Mouse (Mus musculus): ENCODE measurements around the gene Tnrc6b. TPM values are rescaled to one million over a fixed set of nuclear protein-coding genes. Genes with fewer than 3 reads are reported as not detected.

The Tnrc6b gene
- polyA plus RNA-seq (2016; fragmentation: Nextera tagmentation; extraction: Ambion mirVana): 32.2 and 33.0 TPM in 2 replicates

DNA sequence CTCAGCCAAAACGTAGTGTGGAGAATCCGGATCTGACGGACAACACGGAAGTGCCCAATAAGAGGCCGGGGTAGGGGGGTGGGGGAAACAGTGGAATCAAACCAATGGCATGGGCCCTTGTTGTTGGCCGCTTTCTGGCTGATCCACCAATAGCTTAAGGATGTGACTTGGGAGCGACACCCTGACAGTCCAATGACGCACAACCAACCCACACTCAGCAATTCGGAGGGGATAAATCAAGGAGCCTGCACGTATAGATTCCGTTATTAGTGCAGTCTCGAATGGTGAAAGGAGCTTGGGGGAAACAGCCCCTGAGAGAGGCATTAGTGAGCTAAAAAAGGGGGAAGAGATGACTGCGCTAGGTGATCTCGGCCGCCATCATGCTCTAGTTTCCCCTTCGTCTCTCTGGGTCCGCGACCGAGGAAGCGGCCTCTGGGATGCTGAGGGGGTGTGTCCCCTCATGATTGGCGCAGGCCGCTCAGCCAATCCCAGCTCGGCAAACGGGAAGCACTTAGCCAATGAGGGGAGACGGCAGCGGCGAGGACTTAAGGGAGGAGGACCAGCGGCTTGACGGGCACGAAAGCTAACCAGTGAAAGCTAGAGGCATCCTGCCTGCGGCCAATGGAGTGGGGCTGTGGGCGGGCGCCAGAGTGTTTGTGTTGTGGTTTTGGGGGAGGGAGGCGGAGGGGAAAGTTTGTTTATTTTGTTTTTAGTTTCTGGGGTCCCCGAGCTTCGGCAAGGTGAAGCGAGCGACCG, at the start of gene Tnrc6b:
Gene Tnrc6b, plus strand, starts transcription at position 706 of the 756 bp plus-strand sequence.
- WGBS (ENCODE audit: insufficient replicate concordance): under 1% methylated on average over 39 of the region's 39 CpGs
- ATAC-seq: peak; percentile 97
- H3K9me3 ChIP-seq (replicated peaks): no peaks in the 10 kb centered on the region
- H3K9ac ChIP-seq: peak within 1 kb of the TSS; percentile 93
- H3K36me3 ChIP-seq: no peaks in the 10 kb centered on the region
- peak within 1 kb of the TSS; percentile 85 for H3K27ac ChIP-seq
- H3K4me2 ChIP-seq: peak within 1 kb of the TSS; percentile 91
- H3K27me3 ChIP-seq (replicated peaks): no peaks in the 10 kb centered on the region; the same call in 1 of the 2 replicates
- peaks cover 35% of the 10 kb centered on the region for H3K4me1 ChIP-seq
- peak within 1 kb of the TSS; percentile 100 for H3K4me3 ChIP-seq

DNA sequence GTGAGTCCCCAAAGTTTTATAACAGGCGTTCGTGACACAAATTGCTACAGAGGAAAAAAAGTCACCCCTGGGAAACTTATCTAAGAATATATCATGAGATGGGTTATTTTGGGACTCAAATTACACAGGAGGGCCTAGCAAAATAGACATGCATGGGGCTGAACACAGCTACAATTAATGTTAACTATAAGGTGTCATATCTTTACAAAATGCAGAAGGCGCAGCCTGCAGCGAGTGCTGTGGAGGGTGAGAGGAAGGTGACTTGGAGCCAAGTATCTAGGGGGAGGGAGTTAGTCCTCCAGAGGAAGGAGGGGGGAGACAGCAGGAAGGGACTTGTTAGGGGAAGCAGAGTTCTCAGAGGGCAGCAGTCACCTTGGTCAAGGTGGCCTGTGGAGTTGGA, 46.7 kb upstream of the Tnrc6b start:
- no peak overlapping the region for H3K9ac ChIP-seq
- ATAC-seq: no peak
- no peak overlapping the region for H3K27ac ChIP-seq
- H3K4me1 ChIP-seq: peaks cover 6% of the 10 kb centered on the region
- 62% methylated on average over 4 of the region's 4 CpGs for WGBS (ENCODE audit: insufficient replicate concordance)
- H3K27me3 ChIP-seq (replicated peaks): peaks cover 49% of the 10 kb centered on the region
- no peaks in the 10 kb centered on the region for H3K9me3 ChIP-seq (replicated peaks)
- H3K4me2 ChIP-seq: no peak overlapping the region
- H3K4me3 ChIP-seq: no peak overlapping the region
- H3K36me3 ChIP-seq: no peaks in the 10 kb centered on the region

DNA sequence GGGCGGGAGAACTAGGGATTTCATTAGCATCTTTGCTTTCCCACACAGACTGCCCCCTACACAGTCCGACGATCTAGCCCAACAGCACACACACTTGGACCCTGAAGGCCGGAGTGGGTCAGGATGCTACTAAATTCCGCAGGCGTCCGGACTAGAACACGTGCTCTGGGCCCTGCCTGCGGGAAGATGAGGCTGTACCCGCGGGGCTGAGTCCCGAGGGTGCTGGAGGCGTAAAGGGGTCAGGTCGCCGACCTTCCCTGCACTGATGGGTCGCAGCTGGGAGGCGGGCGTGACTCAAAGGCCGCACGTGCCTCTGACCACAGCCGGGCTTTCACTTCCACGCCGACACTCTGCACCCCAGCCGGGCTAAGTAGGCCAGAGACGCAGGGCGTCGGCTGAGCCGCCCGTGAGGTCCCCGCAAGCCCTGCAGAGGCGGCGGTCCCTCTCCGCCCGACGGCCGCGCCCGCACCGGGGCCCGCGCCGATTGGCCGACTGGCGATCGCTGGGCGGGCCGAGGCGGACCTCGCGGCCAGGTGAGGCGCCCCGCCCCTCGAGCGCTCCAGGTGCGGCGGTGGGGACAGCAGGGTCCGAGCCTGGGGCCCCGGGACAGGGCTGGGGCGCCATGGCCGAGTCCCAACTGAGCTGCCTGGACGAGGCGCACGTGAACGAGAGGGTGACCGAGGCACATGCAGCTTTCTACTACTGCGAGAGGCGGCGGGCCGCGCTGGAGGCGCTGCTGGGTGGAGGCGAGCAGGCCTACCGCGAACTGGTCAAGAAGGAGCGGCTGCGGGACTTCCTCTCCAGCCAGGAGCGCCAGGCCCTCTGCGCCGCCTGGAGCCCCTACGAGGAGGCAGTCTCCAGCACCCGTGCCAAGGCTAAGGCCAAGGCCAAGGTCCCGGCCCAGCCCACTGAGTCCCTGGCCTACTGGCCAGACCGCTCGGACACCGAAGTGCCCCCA, 39.5 kb upstream of the Tnrc6b start, which contains the start of gene Fam83f:
Gene Fam83f, plus strand, starts transcription at position 553 of the 958 bp plus-strand sequence.
- 0 out of 2 replicates have a peak, but pooled peaks have one; percentile 44 for ATAC-seq
- Histone ChIP-seq H3K27me3 (replicated peaks) (peaks cover 76% of the 10 kb centered on the region), H3K4me1 (peaks cover 10% of the 10 kb centered on the region), H3K27ac (no peak within 1 kb of the TSS), H3K9me3 (replicated peaks) (no peaks in the 10 kb centered on the region), H3K4me2 (peak within 1 kb of the TSS; percentile 63), H3K9ac (peak within 1 kb of the TSS; percentile 27; the same call in 1 of the 2 replicates), H3K36me3 (no peaks in the 10 kb centered on the region), H3K4me3 (peak within 1 kb of the TSS; percentile 45)
- 8% methylated on average over 85 of the region's 85 CpGs for WGBS (ENCODE audit: insufficient replicate concordance)

DNA sequence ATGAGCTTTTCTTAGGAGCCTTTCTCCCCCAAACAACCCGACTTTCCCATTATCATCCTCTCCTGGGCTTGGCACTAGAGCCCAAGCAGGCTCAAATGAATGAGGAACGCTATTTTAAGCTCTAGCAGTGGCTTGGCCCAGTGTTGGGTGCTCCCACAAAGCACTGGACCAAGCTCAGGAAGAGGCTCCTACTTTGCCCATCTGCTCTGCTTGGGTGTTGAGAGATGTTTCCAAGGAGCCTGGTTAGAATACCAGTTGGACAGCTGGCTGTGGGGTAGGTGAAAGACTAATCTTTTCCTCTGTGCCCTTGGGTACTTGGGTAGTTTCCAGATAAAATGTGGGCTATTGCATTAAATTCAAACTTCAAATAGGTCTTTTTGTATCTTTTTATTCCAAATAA, 38.3 kb upstream of the Tnrc6b start:
- H3K36me3 ChIP-seq: no peaks in the 10 kb centered on the region
- 37% methylated on average over 2 of the region's 2 CpGs for WGBS (ENCODE audit: insufficient replicate concordance)
- H3K4me3 ChIP-seq: no peak overlapping the region
- H3K27ac ChIP-seq: no peak overlapping the region
- ATAC-seq: no peak
- peaks cover 87% of the 10 kb centered on the region for H3K27me3 ChIP-seq (replicated peaks)
- H3K4me1 ChIP-seq: peaks cover 10% of the 10 kb centered on the region
- H3K9me3 ChIP-seq (replicated peaks): no peaks in the 10 kb centered on the region
- H3K9ac ChIP-seq: no peak overlapping the region
- no peak overlapping the region for H3K4me2 ChIP-seq

DNA sequence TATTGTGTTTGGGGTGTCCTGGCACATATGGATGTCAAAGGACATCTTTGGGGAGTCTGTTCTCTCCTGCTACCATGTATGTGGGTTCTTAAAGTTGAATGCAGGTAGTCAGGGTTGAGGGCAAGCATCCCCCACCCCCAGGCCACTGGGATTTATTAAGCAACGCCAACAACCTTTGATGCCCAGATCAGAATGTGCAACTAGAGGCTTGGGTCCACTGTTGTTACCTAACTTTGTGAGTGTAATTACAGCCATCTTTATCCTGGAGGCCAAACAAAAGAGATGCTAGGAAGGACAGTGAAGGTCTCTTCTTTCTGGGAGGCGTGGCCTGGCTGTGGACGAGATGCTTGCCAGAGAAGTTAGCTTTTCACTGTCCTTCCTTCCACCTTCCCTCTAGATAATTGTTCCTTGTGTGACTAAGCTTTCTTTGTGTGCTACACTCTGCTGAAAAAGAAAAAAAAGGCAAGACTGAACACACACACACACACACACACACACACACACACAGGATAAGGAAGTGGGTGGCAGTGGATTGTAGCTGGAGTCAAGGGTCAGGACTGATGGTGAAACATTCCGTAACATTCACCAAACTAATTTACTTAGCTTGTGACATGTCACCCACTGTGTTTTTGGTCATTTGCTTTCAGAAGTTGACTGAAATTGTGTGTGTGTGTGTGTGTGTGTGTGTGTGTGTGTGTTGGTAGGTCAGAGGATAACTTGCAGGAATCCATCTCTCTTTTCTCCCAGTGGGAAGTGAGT, 37.6 kb upstream of the Tnrc6b start:
- 46% methylated on average over 4 of the region's 4 CpGs for whole genome bisulfite sequencing (ENCODE audit: insufficient replicate concordance)
- Histone ChIP-seq H3K9ac (no peak overlapping the region), H3K4me1 (peaks cover 10% of the 10 kb centered on the region), H3K36me3 (no peaks in the 10 kb centered on the region), H3K9me3 (replicated peaks) (no peaks in the 10 kb centered on the region), H3K4me2 (no peak overlapping the region), H3K4me3 (no peak overlapping the region), H3K27ac (no peak overlapping the region), H3K27me3 (replicated peaks) (peaks cover 94% of the 10 kb centered on the region)
- no peak for ATAC-seq

DNA sequence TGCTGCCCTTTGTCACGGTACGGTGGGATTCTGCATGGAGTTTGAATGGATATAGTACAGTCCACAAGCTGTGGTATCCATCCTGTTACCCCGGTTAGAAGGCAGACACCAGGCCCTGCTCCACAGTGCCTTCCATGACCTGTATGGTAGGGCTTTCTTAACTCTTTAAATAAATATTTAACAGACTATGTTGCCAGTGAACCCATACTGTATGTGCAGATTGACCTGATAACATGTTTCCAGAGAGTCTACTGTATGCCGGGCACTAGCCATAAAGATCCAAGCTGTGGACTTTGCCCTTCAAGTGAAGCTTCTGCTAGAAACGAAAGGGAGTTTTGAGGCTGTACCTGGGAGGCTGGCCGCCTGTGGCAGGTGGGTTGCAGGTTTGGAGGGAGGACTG, 36.4 kb upstream of the Tnrc6b start:
- H3K9me3 ChIP-seq (replicated peaks): no peaks in the 10 kb centered on the region
- peaks cover 10% of the 10 kb centered on the region for H3K4me1 ChIP-seq
- H3K9ac ChIP-seq: no peak overlapping the region
- H3K4me2 ChIP-seq: no peak overlapping the region
- no peak for ATAC-seq
- H3K27ac ChIP-seq: no peak overlapping the region
- no peaks in the 10 kb centered on the region for H3K36me3 ChIP-seq
- peaks cover 93% of the 10 kb centered on the region for H3K27me3 ChIP-seq (replicated peaks)
- 59% methylated on average over 6 of the region's 6 CpGs for WGBS (ENCODE audit: insufficient replicate concordance)
- no peak overlapping the region for H3K4me3 ChIP-seq

DNA sequence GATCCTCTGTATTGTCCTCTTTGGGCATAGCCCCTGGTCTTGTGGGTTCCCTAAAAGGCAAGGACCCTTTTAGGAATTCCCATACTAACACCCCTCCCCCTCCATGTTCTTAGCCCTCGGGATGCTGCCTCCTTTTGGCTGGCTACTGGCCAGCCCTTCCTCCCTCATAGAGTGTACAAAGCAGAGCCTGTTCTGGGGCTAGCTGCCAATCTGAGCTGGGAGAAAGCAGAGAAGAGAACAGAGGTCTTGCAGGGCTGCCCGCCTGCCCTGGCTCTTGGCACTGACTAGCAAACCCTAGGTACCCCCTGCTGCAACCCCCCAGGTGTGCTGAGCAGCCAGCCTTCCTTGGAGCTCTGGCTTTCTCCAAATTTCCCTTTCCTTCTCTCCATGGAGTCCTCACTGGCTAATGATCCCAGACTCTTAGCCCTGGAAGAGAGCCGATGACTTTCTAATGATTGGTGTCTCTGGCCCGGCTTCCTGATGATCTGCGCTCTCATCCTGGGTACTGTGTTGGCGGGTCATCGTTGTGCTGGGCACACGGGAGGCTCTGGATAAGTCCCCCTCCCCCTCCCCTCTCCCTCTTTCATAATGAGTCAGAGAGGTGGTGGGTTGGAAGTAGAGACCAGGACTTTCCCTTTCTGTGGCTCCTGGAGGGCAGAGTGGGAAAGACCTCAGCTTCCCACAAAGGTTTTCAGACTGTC, 31.4 kb upstream of the Tnrc6b start:
- no peak overlapping the region for H3K9ac ChIP-seq
- H3K4me3 ChIP-seq: no peak overlapping the region
- WGBS (ENCODE audit: insufficient replicate concordance): 58% methylated on average over 8 of the region's 8 CpGs
- no peak overlapping the region for H3K4me2 ChIP-seq
- no peak overlapping the region for H3K27ac ChIP-seq
- ATAC-seq: no peak
- H3K9me3 ChIP-seq (replicated peaks): no peaks in the 10 kb centered on the region
- peaks cover 69% of the 10 kb centered on the region for H3K27me3 ChIP-seq (replicated peaks)
- peaks cover 26% of the 10 kb centered on the region for H3K4me1 ChIP-seq
- no peaks in the 10 kb centered on the region for H3K36me3 ChIP-seq

DNA sequence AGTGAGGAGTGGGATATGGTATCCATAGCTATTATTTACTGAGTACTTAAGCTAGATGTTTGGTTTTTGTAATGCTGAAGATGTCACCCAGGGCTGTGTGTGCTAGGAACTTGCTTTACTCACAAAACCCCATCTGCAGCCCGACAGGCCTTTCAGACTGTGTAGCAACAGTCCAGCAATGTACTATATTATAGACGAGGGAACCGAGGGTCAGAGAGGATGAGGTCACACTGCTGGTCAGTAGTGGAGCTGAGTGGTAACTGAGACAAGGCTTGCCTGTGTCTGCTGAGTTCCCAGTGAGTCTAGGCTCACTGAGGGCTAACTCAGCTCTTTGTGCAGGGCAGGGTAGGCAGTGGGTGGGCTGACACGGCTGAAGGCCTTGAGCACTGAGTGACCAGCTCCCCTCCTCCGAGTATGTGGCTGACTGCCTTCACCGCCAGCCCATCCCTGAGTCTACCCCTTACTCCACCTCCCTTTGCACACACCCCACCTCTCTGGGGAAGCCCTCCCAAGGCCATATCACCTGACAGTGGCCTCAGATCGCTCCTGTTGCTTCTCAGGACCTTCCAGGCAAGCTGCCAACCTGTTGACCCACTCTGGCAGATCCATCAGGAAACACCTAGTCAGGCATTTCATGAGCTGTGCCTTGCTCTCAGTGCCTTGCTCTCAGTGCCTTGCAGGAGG, 30.6 kb upstream of the Tnrc6b start:
- H3K4me1 ChIP-seq: peaks cover 30% of the 10 kb centered on the region
- 0 out of 2 replicates have a peak, but pooled peaks have one; percentile 10 for ATAC-seq
- no peaks in the 10 kb centered on the region for H3K9me3 ChIP-seq (replicated peaks)
- H3K27me3 ChIP-seq (replicated peaks): peaks cover 66% of the 10 kb centered on the region
- no peaks in the 10 kb centered on the region for H3K36me3 ChIP-seq
- H3K9ac ChIP-seq: no peak overlapping the region
- H3K27ac ChIP-seq: no peak overlapping the region
- H3K4me3 ChIP-seq: no peak overlapping the region
- no peak overlapping the region for H3K4me2 ChIP-seq
- WGBS (ENCODE audit: insufficient replicate concordance): 59% methylated on average over 7 of the region's 7 CpGs

DNA sequence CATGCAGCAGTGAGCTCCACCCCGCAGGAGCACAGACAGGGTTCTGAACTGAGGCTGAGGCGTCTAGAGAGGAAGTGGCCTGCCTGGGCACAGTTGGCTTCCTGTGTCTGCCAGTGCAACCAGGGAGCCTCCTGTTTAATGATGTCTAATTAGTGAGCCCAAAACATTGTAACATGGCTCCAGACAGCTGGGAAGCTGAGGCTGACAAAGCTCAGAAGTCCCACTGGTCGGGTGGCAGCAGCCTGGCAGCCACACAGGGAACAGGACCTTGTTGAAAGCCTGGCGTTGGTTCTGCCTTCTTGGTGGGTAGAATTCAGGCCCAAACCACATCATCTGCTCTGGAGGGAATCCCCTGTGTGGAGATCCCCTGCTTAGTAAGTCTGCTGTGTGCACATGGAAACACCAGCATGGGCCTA, 29.6 kb upstream of the Tnrc6b start:
- H3K4me3 ChIP-seq: no peak overlapping the region
- no peak overlapping the region for H3K4me2 ChIP-seq
- H3K9me3 ChIP-seq (replicated peaks): no peaks in the 10 kb centered on the region
- no peak overlapping the region for H3K27ac ChIP-seq
- no peak for ATAC-seq
- no peak overlapping the region for H3K9ac ChIP-seq
- H3K36me3 ChIP-seq: no peaks in the 10 kb centered on the region
- WGBS (ENCODE audit: insufficient replicate concordance): 42% methylated on average over 4 of the region's 4 CpGs
- H3K27me3 ChIP-seq (replicated peaks): peaks cover 64% of the 10 kb centered on the region
- peaks cover 30% of the 10 kb centered on the region for H3K4me1 ChIP-seq

DNA sequence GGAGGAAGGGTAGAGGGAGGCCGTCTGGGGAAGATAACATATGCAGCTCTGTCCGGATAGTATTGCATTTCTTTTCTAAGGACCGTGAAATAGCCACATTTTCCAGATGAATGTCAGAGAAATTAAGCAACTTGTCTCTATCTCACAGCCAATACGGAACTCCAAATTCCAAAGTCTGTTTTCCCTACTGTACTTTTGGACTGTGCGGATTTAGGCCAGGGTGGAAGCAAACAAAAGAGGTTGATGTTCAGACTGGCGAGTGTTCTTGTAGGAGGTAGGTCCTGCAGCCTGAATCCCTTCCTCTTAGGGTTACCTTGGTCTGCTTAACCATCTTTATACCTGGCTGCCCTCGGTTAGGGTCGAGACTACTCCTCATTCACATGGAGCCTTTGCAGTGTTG, 28.8 kb upstream of the Tnrc6b start:
- peak overlapping the region; percentile 4; the same call in 1 of the 2 replicates for H3K27ac ChIP-seq
- no peak overlapping the region for H3K4me2 ChIP-seq
- peaks cover 30% of the 10 kb centered on the region for H3K4me1 ChIP-seq
- no peaks in the 10 kb centered on the region for H3K36me3 ChIP-seq
- ATAC-seq: no peak
- no peaks in the 10 kb centered on the region for H3K9me3 ChIP-seq (replicated peaks)
- no peak overlapping the region for H3K9ac ChIP-seq
- H3K4me3 ChIP-seq: no peak overlapping the region
- WGBS (ENCODE audit: insufficient replicate concordance): 61% methylated on average over 8 of the region's 8 CpGs
- peaks cover 64% of the 10 kb centered on the region for H3K27me3 ChIP-seq (replicated peaks)

All from liver, embryonic 12.5 days (tissue).